Mouse (Mus musculus) spleen, adult 2 months (tissue): ENCODE results near the gene Comp.

ENCODE experiments used
- CTCF ChIP-seq: fragments of 200-500 bp; IDR thresholded peaks from 2 replicates; pipeline ENCODE4 v1.5.1; 2011; ENCODE audit warnings: mild to moderate bottlenecking, inconsistent platforms; ENCODE audit not compliant: insufficient read depth, insufficient read length, insufficient replicate concordance; ENCODE audit errors: extremely low read depth
- POLR2A ChIP-seq: fragments of 200-500 bp; IDR thresholded peaks from 2 replicates; pipeline ENCODE4 v1.6.1; 2011; ENCODE audit warnings: low read depth, low read length, inconsistent platforms

- TF ChIP-seq CTCF (no peak), POLR2A (no peak)
Measured at GRCm38 (mm10) chr8:70395649-70396048, 22.3 kb downstream of the Comp start.
